Mouse (Mus musculus) kidney, adult 8-10 months (tissue): Measurements from ENCODE around the gene Cux2.

ENCODE experiments used
- DNase-seq, 2 experiments: peaks; one replicate each; pipeline ENCODE4 v3.0.0; 2022

The Cux2 gene

GRCm38 (mm10) chr5:121834241-121834606, 215.7 kb downstream of the Cux2 start:
- no peak for DNase-seq

GRCm38 (mm10) chr5:121833572-121834240, 216.2 kb downstream of the Cux2 start:
- DNase-seq = peak; percentile 77 to 87

GRCm38 (mm10) chr5:121833159-121833558, 216.7 kb downstream of the Cux2 start:
- DNase-seq = no peak

- no peak for DNase-seq
Measured at GRCm38 (mm10) chr5:121832376-121833155, 217.3 kb downstream of the Cux2 start.

- no peak for DNase-seq
Measured at GRCm38 (mm10) chr5:121831002-121831601, 218.8 kb downstream of the Cux2 start.

- no peak for DNase-seq
Measured at GRCm38 (mm10) chr5:121828491-121829432, 221.1 kb downstream of the Cux2 start.

- no peak for DNase-seq
Measured at GRCm38 (mm10) chr5:121827876-121828275, 222.0 kb downstream of the Cux2 start.

- no peak for DNase-seq
Measured at GRCm38 (mm10) chr5:121825606-121826005, 224.3 kb downstream of the Cux2 start.

GRCm38 (mm10) chr5:121824121-121824520, 225.8 kb downstream of the Cux2 start:
- DNase-seq = no peak

- no peak for DNase-seq
Measured at GRCm38 (mm10) chr5:121823668-121824067, 226.2 kb downstream of the Cux2 start.

- no peak for DNase-seq
Measured at GRCm38 (mm10) chr5:121822786-121823505, 227.0 kb downstream of the Cux2 start.

- no peak for DNase-seq
Measured at GRCm38 (mm10) chr5:121821552-121821951, 228.3 kb downstream of the Cux2 start.

GRCm38 (mm10) chr5:121821116-121821515, 228.8 kb downstream of the Cux2 start:
- no peak for DNase-seq

GRCm38 (mm10) chr5:121820657-121821056, 229.2 kb downstream of the Cux2 start:
- DNase-seq = no peak

- DNase-seq = no peak
Measured at GRCm38 (mm10) chr5:121820161-121820560, 229.7 kb downstream of the Cux2 start.

- no peak for DNase-seq
Measured at GRCm38 (mm10) chr5:121819559-121819958, 230.3 kb downstream of the Cux2 start.

- no peak for DNase-seq
Measured at GRCm38 (mm10) chr5:121818862-121819261, 231.0 kb downstream of the Cux2 start.

- no peak for DNase-seq
Measured at GRCm38 (mm10) chr5:121818401-121818800, 231.5 kb downstream of the Cux2 start.

- no peak for DNase-seq
Measured at GRCm38 (mm10) chr5:121817551-121817950, 232.4 kb downstream of the Cux2 start.

- no peak for DNase-seq
Measured at GRCm38 (mm10) chr5:121816611-121817010, 233.3 kb downstream of the Cux2 start.

GRCm38 (mm10) chr5:121815867-121816380, 234.0 kb downstream of the Cux2 start:
- DNase-seq = no peak

- peak; percentile 77 to 79 for DNase-seq
Measured at GRCm38 (mm10) chr5:121815067-121815466, 234.8 kb downstream of the Cux2 start.
